Mouse (Mus musculus): Measurements from ENCODE around the gene Aimp2. TPM values are rescaled to one million over a fixed set of nuclear protein-coding genes. Genes with fewer than 3 reads are reported as not detected.

Aimp2 gene
- 43.3 and 56.2 TPM in 2 replicates for polyA plus RNA-seq (2012; rRNA removed; ENCODE audit: low replicate concordance)

DNA sequence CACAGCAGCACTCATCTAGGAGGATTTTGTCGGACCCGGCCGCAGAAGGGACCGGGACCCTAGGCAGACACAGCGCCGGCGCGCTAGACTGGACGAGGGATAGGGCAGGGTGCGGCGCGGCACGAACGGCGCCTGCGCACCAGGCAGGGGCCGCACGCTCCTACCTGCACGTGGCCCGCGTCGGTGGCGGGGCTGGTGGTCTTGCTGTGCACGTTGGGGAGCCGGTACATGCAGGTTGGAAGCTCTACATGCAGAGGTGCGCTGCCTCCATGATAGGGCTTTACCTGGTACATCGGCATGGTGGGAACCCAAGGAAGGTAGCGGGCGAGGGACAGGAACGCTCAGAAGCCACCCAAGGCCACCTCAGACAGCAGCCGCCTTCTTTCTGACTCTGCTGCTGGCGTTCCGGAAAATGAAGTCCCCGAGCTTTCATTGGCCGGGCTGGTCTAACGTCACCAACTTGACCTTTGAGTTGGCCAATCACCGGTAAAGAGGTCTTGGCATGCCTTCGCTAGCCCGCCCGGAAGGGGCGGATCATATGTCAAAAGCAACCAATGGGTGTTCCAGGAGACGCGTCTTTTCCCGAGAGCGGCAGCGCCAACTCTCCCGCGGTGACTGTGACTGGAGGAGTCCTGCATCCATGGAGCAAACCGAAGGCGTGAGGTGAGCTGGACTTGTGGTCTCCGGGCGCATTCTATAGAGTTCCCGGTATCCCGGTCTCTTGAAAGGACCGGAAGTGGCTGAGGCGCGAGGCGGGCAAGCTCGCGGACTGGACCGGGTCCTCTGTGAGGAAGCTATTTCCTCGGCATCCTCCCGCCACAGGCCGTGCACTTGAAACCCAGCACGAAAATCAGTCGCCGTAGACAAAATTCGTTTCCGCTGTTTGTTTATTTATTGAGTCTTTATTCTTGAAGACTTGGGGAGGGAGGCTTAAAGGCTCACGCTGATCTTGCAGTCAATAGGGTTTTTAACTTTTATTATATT, at the start of gene Aimp2, which contains the start of gene Pms2:
TSS of gene Aimp2 (minus strand) at position 431 of the 984 bp plus-strand sequence.
TSS of gene Pms2 (plus strand) at position 548 of the 984 bp plus-strand sequence.

DNA sequence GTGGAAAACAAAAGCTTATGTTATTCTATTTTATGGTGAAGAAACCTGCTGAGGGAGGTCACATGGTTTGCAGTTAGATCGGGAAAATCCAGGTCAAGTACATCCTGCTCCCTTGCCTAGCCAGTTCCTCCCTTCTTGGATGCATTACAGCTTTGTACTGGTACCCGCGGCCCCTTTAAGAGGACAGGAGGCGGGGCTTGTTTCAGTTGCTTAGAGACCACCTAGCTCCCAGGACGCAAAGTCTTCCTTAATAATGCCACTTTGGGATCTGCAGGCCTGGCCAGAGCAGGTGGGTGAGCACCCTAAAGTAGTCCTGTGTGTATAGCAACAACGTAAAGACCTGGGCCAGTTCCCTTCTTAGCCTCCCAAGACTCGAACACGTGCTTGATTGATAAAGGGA, 23.2 kb upstream of the Aimp2 start, which contains the start of gene Rsph10b:
TSS of gene Rsph10b (plus strand) at position 205 of the 400 bp plus-strand sequence.

DNA sequence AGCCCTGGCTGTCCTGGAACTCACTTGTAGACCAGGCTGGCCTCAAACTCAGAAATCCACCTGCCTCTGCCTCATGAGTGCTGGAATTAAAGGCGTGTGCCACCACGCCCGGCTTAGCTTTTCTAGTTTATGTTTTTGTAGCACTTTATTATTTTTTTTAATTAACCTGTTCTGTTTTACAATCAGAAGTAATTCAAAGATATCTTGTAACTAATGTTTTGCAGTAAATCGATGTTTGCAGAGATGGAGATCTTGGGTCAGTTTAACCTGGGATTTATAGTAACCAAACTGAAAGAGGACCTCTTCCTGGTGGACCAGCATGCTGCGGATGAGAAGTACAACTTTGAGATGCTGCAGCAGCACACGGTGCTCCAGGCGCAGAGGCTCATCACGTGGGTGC, 18.2 kb upstream of the Aimp2 start, which contains the start of gene Gm42421:
TSS of gene Gm42421 (plus strand) at position 301 of the 400 bp plus-strand sequence.

DNA sequence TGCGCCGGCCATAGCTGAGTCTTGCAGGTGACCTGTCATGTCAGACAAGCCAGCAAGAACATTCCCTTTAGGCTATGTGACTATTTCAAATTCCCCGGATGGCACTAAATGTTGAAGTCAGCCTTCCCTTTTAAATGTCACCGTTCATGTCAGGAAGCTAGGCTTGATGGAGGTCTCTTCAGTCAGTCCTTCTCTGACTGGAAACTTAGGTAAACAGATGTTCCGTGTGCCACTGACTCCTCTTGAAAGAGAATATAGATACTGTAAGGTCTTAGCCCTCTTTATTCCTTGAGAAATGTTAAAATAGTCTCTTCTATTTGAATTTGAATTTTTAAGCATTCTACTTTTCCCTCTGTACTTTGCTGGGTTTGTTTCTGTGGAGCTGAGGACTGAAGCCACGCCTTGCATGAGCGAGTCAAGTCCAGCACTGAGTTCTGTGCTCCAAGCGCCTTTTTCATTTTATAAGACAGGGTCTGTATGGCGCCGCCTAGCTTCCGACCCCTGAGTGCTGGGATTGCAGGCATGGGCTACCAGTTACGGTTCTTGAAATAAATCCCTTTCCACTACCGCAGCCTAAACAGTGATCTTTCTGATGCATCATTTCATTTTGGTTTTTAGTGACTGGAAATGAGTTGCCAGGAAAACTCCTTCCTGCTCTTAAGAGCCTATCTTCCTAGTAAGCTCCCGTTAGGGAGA, 11.9 kb downstream of the Aimp2 start, which contains the start of gene Ankrd61:
TSS of gene Ankrd61 (minus strand) at position 51 of the 696 bp plus-strand sequence.

Other genes with a start within 250 kb of the Aimp2 start
- gene Usp42, start 177.6 kb downstream of the Aimp2 start, polyA plus RNA-seq (2012; rRNA removed; ENCODE audit: low replicate concordance), result 4.2 and 9.9 TPM in 2 replicates
- 15.6 and 20.9 TPM in 2 replicates for gene Eif2ak1, start 92.1 kb downstream of the Aimp2 start, polyA plus RNA-seq (2012; rRNA removed; ENCODE audit: low replicate concordance)
- gene Ankrd61, start 12.2 kb downstream of the Aimp2 start, polyA plus RNA-seq (2012; rRNA removed; ENCODE audit: low replicate concordance), result 0.23 TPM in 1 of 2 replicates, not detected in the other
- 2.6 and 5.1 TPM in 2 replicates for gene Pms2, start 117 bp upstream of the Aimp2 start, polyA plus RNA-seq (2012; rRNA removed; ENCODE audit: low replicate concordance)
- gene Gm42421, start 18.3 kb upstream of the Aimp2 start, polyA plus RNA-seq (2012; rRNA removed; ENCODE audit: low replicate concordance), result not detected in 2 replicates
- gene Rsph10b, start 23.2 kb upstream of the Aimp2 start, polyA plus RNA-seq (2012; rRNA removed; ENCODE audit: low replicate concordance), result 0.66 and 0.68 TPM in 2 replicates
- gene Ccz1, start 105.0 kb upstream of the Aimp2 start, polyA plus RNA-seq (2012; rRNA removed; ENCODE audit: low replicate concordance), result 17.4 and 17.8 TPM in 2 replicates
- gene Ocm, start 116.8 kb upstream of the Aimp2 start, polyA plus RNA-seq (2012; rRNA removed; ENCODE audit: low replicate concordance), result not detected in 2 replicates
- 15.7 and 17.4 TPM in 2 replicates for gene Lmtk2, start 190.6 kb upstream of the Aimp2 start, polyA plus RNA-seq (2012; rRNA removed; ENCODE audit: low replicate concordance)

All from subcutaneous adipose tissue, adult 2 months (tissue).